Mouse (Mus musculus) hindbrain, embryonic 15.5 days (tissue): Measurements from ENCODE around the gene Apoe. TPM values are rescaled to one million over a fixed set of nuclear protein-coding genes. Genes with fewer than 3 reads are reported as not detected.

Experiments used
- polyA plus RNA-seq: library from polyadenylated mRNA; unstranded; fragments of >200 nt; fragmentation: Nextera tagmentation; extraction: Ambion mirVana; gene quantifications from 2 replicates; pipeline ENCODE4 v1.2.1, GENCODE M21; 2015

Gene Apoe
- polyA plus RNA-seq, 1 experiment from 2014 or later = 624 TPM

Other genes starting within 250 kb of the Apoe start
- 18.4 and 18.7 TPM in 2 replicates for gene Mark4, start 240.4 kb downstream of the Apoe start, polyA plus RNA-seq
- 0.76 and 0.82 TPM in 2 replicates for gene Exoc3l2, start 235.9 kb downstream of the Apoe start, polyA plus RNA-seq
- gene Bloc1s3, start 190.8 kb downstream of the Apoe start, polyA plus RNA-seq = 4.5 and 4.8 TPM in 2 replicates
- gene Trappc6a, start 190.8 kb downstream of the Apoe start, polyA plus RNA-seq = 39.4 and 41.4 TPM in 2 replicates
- gene Nkpd1, start 181.3 kb downstream of the Apoe start, polyA plus RNA-seq = 1.1 and 1.2 TPM in 2 replicates
- gene Ppp1r37, start 136.1 kb downstream of the Apoe start, polyA plus RNA-seq = 42.5 and 46.6 TPM in 2 replicates
- gene Zfp296, start 121.9 kb downstream of the Apoe start, polyA plus RNA-seq = 0.19 and 0.47 TPM in 2 replicates
- gene Gemin7, start 121.6 kb downstream of the Apoe start, polyA plus RNA-seq = 152 TPM in 2 replicates
- 56.0 and 60.7 TPM in 2 replicates for gene Clasrp, start 94.7 kb downstream of the Apoe start, polyA plus RNA-seq
- gene Relb, start 69.8 kb downstream of the Apoe start, polyA plus RNA-seq = 7.0 and 7.2 TPM in 2 replicates
- gene Clptm1, start 34.2 kb downstream of the Apoe start, polyA plus RNA-seq = 134 and 143 TPM in 2 replicates
- gene Apoc2, start 21.2 kb downstream of the Apoe start, polyA plus RNA-seq = 0.58 and 1.1 TPM in 2 replicates
- gene Gm44805, start 17.8 kb downstream of the Apoe start, polyA plus RNA-seq = not detected in 2 replicates
- not detected in 2 replicates for gene Apoc4, start 17.7 kb downstream of the Apoe start, polyA plus RNA-seq
- gene Apoc1, start 6.5 kb downstream of the Apoe start, polyA plus RNA-seq = 1.9 and 2.3 TPM in 2 replicates
- gene Tomm40, start 16.2 kb upstream of the Apoe start, polyA plus RNA-seq = 155 and 158 TPM in 2 replicates
- 58.9 and 60.4 TPM in 2 replicates for gene Nectin2, start 51.3 kb upstream of the Apoe start, polyA plus RNA-seq
- gene Bcam, start 71.8 kb upstream of the Apoe start, polyA plus RNA-seq = 20.0 and 20.7 TPM in 2 replicates
- gene Cblc, start 97.6 kb upstream of the Apoe start, polyA plus RNA-seq = 0.37 TPM in 1 of 2 replicates, not detected in the other
- 0.92 and 1.4 TPM in 2 replicates for gene Bcl3, start 123.6 kb upstream of the Apoe start, polyA plus RNA-seq
- gene Gm19345, start 152.8 kb upstream of the Apoe start, polyA plus RNA-seq = 15.7 and 17.1 TPM in 2 replicates
- 0.92 and 2.0 TPM in 2 replicates for gene Ceacam16, start 162.1 kb upstream of the Apoe start, polyA plus RNA-seq
- gene Ceacam19, start 188.8 kb upstream of the Apoe start, polyA plus RNA-seq = not detected in 2 replicates
- 9.6 and 10.0 TPM in 2 replicates for gene Pvr, start 222.0 kb upstream of the Apoe start, polyA plus RNA-seq